Mouse (Mus musculus) E14TG2a.4 (cell line): ENCODE data around the gene Hinfp.

Experiments
- CTCF ChIP-seq: conservative IDR thresholded peaks from 2 replicates; pipeline ENCODE4 v1.5.1; 2014; ENCODE audit warnings: low read length
- POU5F1 ChIP-seq: IDR thresholded peaks from 2 replicates; pipeline ENCODE4 v1.6.1; 2014; ENCODE audit warnings: low read length, borderline replicate concordance

GRCm38 (mm10) chr9:44318076-44318825 lies 12.8 kb upstream of the Hinfp start:
- TF ChIP-seq CTCF: no peak
- no peak for TF ChIP-seq POU5F1
